In the genomic region with DNA sequence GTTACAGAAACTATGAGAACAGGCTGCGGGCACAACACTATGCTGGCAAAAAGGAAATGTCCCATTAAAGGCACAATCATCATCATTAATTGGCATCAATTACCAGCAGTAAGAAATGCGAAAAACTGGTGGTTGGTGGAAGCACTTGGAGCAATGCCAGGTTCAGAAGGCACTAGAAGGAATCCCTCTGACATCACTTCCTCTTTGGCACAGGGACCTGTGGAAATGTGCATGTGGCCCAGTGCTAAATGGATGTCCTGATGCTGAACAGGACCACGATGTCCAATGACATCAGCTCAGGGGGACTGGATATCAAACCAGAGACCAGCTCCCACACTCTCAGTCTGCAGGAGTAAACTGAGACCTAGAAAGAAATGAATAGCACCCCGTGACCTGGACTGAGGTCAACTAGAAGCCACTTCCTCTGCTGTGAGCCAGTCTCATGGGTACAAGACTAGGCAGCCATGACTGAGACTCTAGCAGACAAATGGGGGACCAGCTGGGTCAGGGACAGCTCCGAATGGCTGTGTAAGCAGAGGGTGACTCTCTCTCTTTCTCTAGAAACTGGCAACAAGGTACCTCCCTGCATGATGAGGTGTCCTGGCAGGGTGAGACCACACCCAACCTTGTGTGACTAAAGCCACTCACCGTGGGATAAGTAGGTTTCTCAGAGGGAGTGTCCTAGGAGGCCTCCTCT, we compare ENCODE assay signal across 17 mouse cellular contexts. TPM values are rescaled to one million over a fixed set of nuclear protein-coding genes. Genes with fewer than 3 reads are reported as not detected.
DNase-seq lines count a peak whose midpoint lies in the region; ATAC-seq and TF ChIP-seq lines count a peak whose summit lies in the region.
"Had no signal": no experiment of that assay in that cellular context is flagged by ENCODE, and none has a peak within 500 bp of the region (broad histone marks: within the 10 kb centered on the region; RNA-seq: fewer than 3 reads in every experiment).

No protein-coding gene starts in this region.

- no peaks in the 10 kb centered on the region; the same call in 1 of the 2 replicates for H3K79me2 ChIP-seq in MEL (ENCODE audit: control insufficient read depth, insufficient read depth, low read length, poor library complexity)

- ATAC-seq in megakaryocyte, adult 5-6 weeks (ENCODE audit: poor library complexity, severe bottlenecking): no peak
- ATAC-seq: forebrain, embryonic 15.5 days; inflammation-experienced regulatory T-cells, adult 6 months had no signal

- peak overlapping the region; percentile 17 for H3K4me3 ChIP-seq in megakaryocyte, embryonic 14.5 days (replicated peaks)
- H3K4me3 ChIP-seq in MEL (ENCODE audit: control insufficient read depth in 1 of 2, insufficient read depth in 1 of 2, low read depth in 2 of 2, low read length in 2 of 2): no peak overlapping the region
- H3K4me3 ChIP-seq in forebrain, embryonic 10.5 days: no peak overlapping the region
- H3K4me3 ChIP-seq: embryonic facial prominence, embryonic 10.5 days; forebrain, embryonic 15.5 days; heart, embryonic 13.5 days; hindbrain, embryonic 15.5 days had no signal

- TF ChIP-seq POLR2A in MEL (IDR thresholded peaks at IDR 0.05; ENCODE audit: control insufficient read depth in 1 of 2, insufficient read depth in 1 of 2, low read depth in 1 of 2, low read length in 2 of 2, poor library complexity in 1 of 2): no peak

- no peak for TF ChIP-seq EP300 in MEL (IDR thresholded peaks at IDR 0.05; ENCODE audit: low read depth in 1 of 2, low read length in 2 of 2)

- DNase-seq in MEL (ENCODE audit: low read depth, low spot score): peak; percentile 59
- peak; percentile 70 for DNase-seq in splenic B cell, adult 2 months (ENCODE audit: low read depth, low spot score)
- DNase-seq in yolk sac, embryonic 10.5 days (ENCODE audit: low spot score): no peak
- DNase-seq in gastrocnemius, postnatal 25 days: no peak
- no peak for DNase-seq in forebrain, embryonic 10.5 days (ENCODE audit: extremely low spot score, low spot score)
- DNase-seq: adrenal gland, adult 8-10 months; adrenal gland, postnatal 36 days; cerebellum, adult 2 months; gastrocnemius, postnatal 10 days; heart, postnatal 36 days had no signal

- H3K36me3 ChIP-seq in megakaryocyte, embryonic 14.5 days (replicated peaks; ENCODE audit: low read length): no peaks in the 10 kb centered on the region
- peaks cover 0 to 6% of the 10 kb centered on the region in 2 experiments; a peak in 2 of 4 replicates for H3K36me3 ChIP-seq in MEL (ENCODE audit: control insufficient read depth in 1 of 2, insufficient read depth in 2 of 2, low read length in 2 of 2)
- H3K36me3 ChIP-seq in splenic B cell, adult 2 months (ENCODE audit: control insufficient read depth, insufficient read depth, low read length, poor library complexity, severe bottlenecking): no peaks in the 10 kb centered on the region
- H3K36me3 ChIP-seq in forebrain, embryonic 10.5 days (replicated peaks): no peaks in the 10 kb centered on the region
- H3K36me3 ChIP-seq: embryonic facial prominence, embryonic 10.5 days; forebrain, embryonic 15.5 days; heart, embryonic 13.5 days; hindbrain, embryonic 15.5 days had no signal

- no peak for TF ChIP-seq CTCF in MEL (IDR thresholded peaks at IDR 0.05 in 2 of 3, conservative IDR thresholded peaks at IDR 0.05 in 1 of 3; ENCODE audit: control insufficient read depth in 1 of 3, insufficient read depth in 1 of 3, low read depth in 2 of 3, low read length in 3 of 3, poor library complexity in 1 of 3, severe bottlenecking in 1 of 3)

- H3K4me1 ChIP-seq in megakaryocyte, embryonic 14.5 days: peaks cover 47% of the 10 kb centered on the region
- H3K4me1 ChIP-seq in MEL (ENCODE audit: control insufficient read depth in 1 of 2, insufficient read depth in 2 of 2, low read length in 2 of 2): peaks cover 7 to 11% of the 10 kb centered on the region in 2 experiments; a peak in 3 of 4 replicates
- peaks cover 21% of the 10 kb centered on the region for H3K4me1 ChIP-seq in forebrain, embryonic 10.5 days
- H3K4me1 ChIP-seq: hindbrain, embryonic 15.5 days had no signal

- no peak overlapping the region for H3K9ac ChIP-seq in MEL (ENCODE audit: control insufficient read depth, low read depth, low read length, poor library complexity, severe bottlenecking)
- H3K9ac ChIP-seq: forebrain, embryonic 15.5 days; heart, embryonic 13.5 days; hindbrain, embryonic 15.5 days had no signal

- WGBS in forebrain, embryonic 10.5 days: 79% methylated on average over 6 of the region's 6 CpGs

- peaks cover 40% of the 10 kb centered on the region for H3K27me3 ChIP-seq in megakaryocyte, embryonic 14.5 days (replicated peaks)
- no peaks in the 10 kb centered on the region for H3K27me3 ChIP-seq in MEL (ENCODE audit: control insufficient read depth in 1 of 2, insufficient read depth in 2 of 2, low read length in 2 of 2)
- no peaks in the 10 kb centered on the region for H3K27me3 ChIP-seq in splenic B cell, adult 2 months (ENCODE audit: control insufficient read depth, insufficient read depth, low read length, poor library complexity, severe bottlenecking)
- peaks cover 15% of the 10 kb centered on the region for H3K27me3 ChIP-seq in forebrain, embryonic 10.5 days (ENCODE audit: poor library complexity, severe bottlenecking)
- H3K27me3 ChIP-seq: heart, embryonic 13.5 days; hindbrain, embryonic 15.5 days had no signal

- TF ChIP-seq RAD21 in MEL (IDR thresholded peaks at IDR 0.05; ENCODE audit: low read depth, low read length): no peak

- H3K27ac ChIP-seq in MEL (ENCODE audit: control insufficient read depth, low read depth, low read length): no peak overlapping the region
- no peak overlapping the region for H3K27ac ChIP-seq in forebrain, embryonic 10.5 days
- H3K27ac ChIP-seq: embryonic facial prominence, embryonic 10.5 days; forebrain, embryonic 15.5 days; heart, embryonic 13.5 days; hindbrain, embryonic 15.5 days had no signal

- H3K9me3 ChIP-seq in megakaryocyte, embryonic 14.5 days: peaks cover 7% of the 10 kb centered on the region; the same call in 1 of the 2 replicates
- H3K9me3 ChIP-seq in MEL (replicated peaks; ENCODE audit: insufficient read depth, low read length): no peaks in the 10 kb centered on the region
- peaks cover 5% of the 10 kb centered on the region; the same call in 1 of the 2 replicates for H3K9me3 ChIP-seq in forebrain, embryonic 10.5 days
- H3K9me3 ChIP-seq: embryonic facial prominence, embryonic 10.5 days; forebrain, embryonic 15.5 days; heart, embryonic 13.5 days had no signal

TF ChIP-seq in MEL, 35 proteins besides CTCF, POLR2A, EP300 and RAD21:
- TF ChIP-seq MAX (IDR thresholded peaks at IDR 0.05; ENCODE audit: low read length) (peak; percentile 64), USF1 (IDR thresholded peaks at IDR 0.05; ENCODE audit: low read depth, low read length) (no peak), MYC (IDR thresholded peaks at IDR 0.05; ENCODE audit: low read depth, low read length) (0 out of 2 replicates have a peak, but pooled peaks have one; percentile 18)

RNA-seq across cellular contexts. Expression of a gene that starts 3.6 kb away (rescaled TPM):
- polyA plus RNA-seq in megakaryocyte, embryonic 14.5 days (2012; ENCODE audit: insufficient read depth, low replicate concordance): 3.8 and 6.4 TPM in 2 replicates
- 1.7 and 5.4 TPM in 2 replicates for total RNA-seq in megakaryocyte, adult 5-6 weeks (2015)
- total RNA-seq in megakaryocyte, adult 5-6 weeks (2017): 1.4 and 2.7 TPM in 2 replicates
- total RNA-seq in MEL (2012; rRNA removed): 3.3 TPM in 2 replicates
- 1 to 10 TPM in 1 of 2 experiments, not detected in 1; 5.8 TPM for polyA plus RNA-seq in MEL (2012; ENCODE audit: insufficient read depth in 1 of 2, insufficient read length in 2 of 2, low read depth in 1 of 2, low replicate concordance in 2 of 2, missing spikeins in 1 of 2)
- 1 to 10 TPM; 2.7 to 3.8 TPM for total RNA-seq in gastrocnemius, postnatal 25 days (2021)
- polyA plus RNA-seq in forebrain, embryonic 10.5 days (2016; fragmentation: Nextera tagmentation; extraction: Ambion mirVana): 1.5 and 1.6 TPM in 2 replicates

RNA-seq across cellular contexts. Expression of a gene that starts 14.6 kb away (rescaled TPM):
- polyA plus RNA-seq in megakaryocyte, embryonic 14.5 days (2012; ENCODE audit: insufficient read depth, low replicate concordance): 26.0 and 37.7 TPM in 2 replicates
- 1.3 and 2.7 TPM in 2 replicates for total RNA-seq in megakaryocyte, adult 5-6 weeks (2015)
- 1.4 TPM in 2 replicates for total RNA-seq in megakaryocyte, adult 5-6 weeks (2017)
- total RNA-seq in MEL (2012; rRNA removed): 11.8 and 12.0 TPM in 2 replicates
- 10 to 100 TPM in 1 of 2 experiments, not detected in 1; 24.7 TPM for polyA plus RNA-seq in MEL (2012; ENCODE audit: insufficient read depth in 1 of 2, insufficient read length in 2 of 2, low read depth in 1 of 2, low replicate concordance in 2 of 2, missing spikeins in 1 of 2)
- 10 to 100 TPM; 15.0 to 16.0 TPM for total RNA-seq in gastrocnemius, postnatal 25 days (2021)
- polyA plus RNA-seq in forebrain, embryonic 10.5 days (2016; fragmentation: Nextera tagmentation; extraction: Ambion mirVana): 20.9 and 22.8 TPM in 2 replicates

RNA-seq across cellular contexts. Expression of a gene that starts 57.5 kb away (rescaled TPM):
- polyA plus RNA-seq in megakaryocyte, embryonic 14.5 days (2012; ENCODE audit: insufficient read depth, low replicate concordance): 1.9 TPM in 1 of 2 replicates, not detected in the other
- not detected in 2 replicates for total RNA-seq in megakaryocyte, adult 5-6 weeks (2015)
- not detected in 2 replicates for total RNA-seq in megakaryocyte, adult 5-6 weeks (2017)
- 1.1 TPM in 1 of 2 replicates, not detected in the other for total RNA-seq in MEL (2012; rRNA removed)
- polyA plus RNA-seq in MEL (2012; ENCODE audit: insufficient read depth in 1 of 2, insufficient read length in 2 of 2, low read depth in 1 of 2, low replicate concordance in 2 of 2, missing spikeins in 1 of 2): under 1 TPM in 1 of 2 experiments, not detected in 1; 0.60 TPM
- total RNA-seq in gastrocnemius, postnatal 25 days (2021): 1 to 10 TPM; 1.6 to 1.9 TPM
- 1.6 and 2.2 TPM in 2 replicates for polyA plus RNA-seq in forebrain, embryonic 10.5 days (2016; fragmentation: Nextera tagmentation; extraction: Ambion mirVana)
- total RNA-seq: adrenal gland, postnatal 36 days had no signal

Comparison
In these comparisons a context has a peak if more than half of its experiments do, and no peak if none do; other contexts are left out.
1. DNase-seq: peak in MEL (single experiment) and splenic B cell, adult 2 months (single experiment); none in yolk sac, embryonic 10.5 days (single experiment), gastrocnemius, postnatal 25 days (single experiment) and forebrain, embryonic 10.5 days (single experiment).